Comparison of ENCODE assay signal across 9 mouse cellular contexts in genomic region chr4:133292901-133293843, GRCm38 (mm10). TPM values are rescaled to one million over a fixed set of nuclear protein-coding genes. Genes with fewer than 3 reads are reported as not detected.
DNase-seq lines count a peak whose midpoint lies in the region; ATAC-seq lines count a peak whose summit lies in the region.
"Had no signal": no experiment of that assay in that cellular context is flagged by ENCODE, and none has a peak within 500 bp of the region (broad histone marks: within the 10 kb centered on the region; RNA-seq: fewer than 3 reads in every experiment).

No protein-coding gene starts in this region.

- H3K9me3 ChIP-seq in hindbrain, embryonic 10.5 days = no peaks in the 10 kb centered on the region

- peak; percentile 18 for DNase-seq in urinary bladder, adult 2 months (ENCODE audit: low spot score)
- DNase-seq in urinary bladder, postnatal 10 days (ENCODE audit: low spot score) = no peak
- DNase-seq in hindbrain, embryonic 10.5 days (ENCODE audit: low spot score) = peak; percentile 37
- DNase-seq in neural tube, embryonic 10.5 days (ENCODE audit: extremely low spot score, low spot score) = peak; percentile 53
- DNase-seq in urinary bladder, postnatal 25 days (ENCODE audit: low spot score) = no peak
- no peak for DNase-seq in spleen, adult 18-20 months
- DNase-seq: adrenal gland, postnatal 36 days; heart, adult 18-20 months had no signal

- peak overlapping the region; percentile 32 for H3K4me3 ChIP-seq in hindbrain, embryonic 10.5 days

- WGBS in hindbrain, embryonic 10.5 days = 5% methylated on average over 24 of the region's 24 CpGs

- no peak for ATAC-seq in granulocyte monocyte progenitor cell, adult 5-6 weeks (replicated peaks; ENCODE audit: poor library complexity, severe bottlenecking)

- peaks cover 19% of the 10 kb centered on the region for H3K27me3 ChIP-seq in hindbrain, embryonic 10.5 days (ENCODE audit: insufficient read depth, poor library complexity, severe bottlenecking)

- H3K4me1 ChIP-seq in hindbrain, embryonic 10.5 days (replicated peaks) = peaks cover 50% of the 10 kb centered on the region

- peaks cover 28% of the 10 kb centered on the region for H3K36me3 ChIP-seq in hindbrain, embryonic 10.5 days

- H3K27ac ChIP-seq in hindbrain, embryonic 10.5 days = peak overlapping the region; percentile 87

RNA-seq across cellular contexts. Expression of gene Tmem222, which starts 15.6 kb away (rescaled TPM):
- 81.0 and 92.6 TPM in 2 replicates for polyA plus RNA-seq in urinary bladder, adult 2 months (2012; rRNA removed)
- 82.8 and 87.8 TPM in 2 replicates for polyA plus RNA-seq in hindbrain, embryonic 10.5 days (2016; fragmentation: Nextera tagmentation; extraction: Ambion mirVana)
- total RNA-seq in granulocyte monocyte progenitor cell, adult 5-6 weeks (2014; fragmentation: Nextera tagmentation) = 52.0 and 54.1 TPM in 2 replicates
- 16.0 and 20.0 TPM in 2 replicates for total RNA-seq in granulocyte monocyte progenitor cell, adult 5-6 weeks (2017)

RNA-seq across cellular contexts. Expression of gene Sytl1, which starts 30.3 kb away (rescaled TPM):
- polyA plus RNA-seq in urinary bladder, adult 2 months (2012; rRNA removed) = 67.1 and 79.6 TPM in 2 replicates
- polyA plus RNA-seq in hindbrain, embryonic 10.5 days (2016; fragmentation: Nextera tagmentation; extraction: Ambion mirVana) = 1.2 and 1.6 TPM in 2 replicates
- total RNA-seq in granulocyte monocyte progenitor cell, adult 5-6 weeks (2014; fragmentation: Nextera tagmentation) = 1.8 and 6.1 TPM in 2 replicates
- 2.2 and 2.6 TPM in 2 replicates for total RNA-seq in granulocyte monocyte progenitor cell, adult 5-6 weeks (2017)

RNA-seq across cellular contexts. Expression of gene Map3k6, which starts 52.6 kb away (rescaled TPM):
- polyA plus RNA-seq in urinary bladder, adult 2 months (2012; rRNA removed) = 23.8 and 24.2 TPM in 2 replicates
- polyA plus RNA-seq in hindbrain, embryonic 10.5 days (2016; fragmentation: Nextera tagmentation; extraction: Ambion mirVana) = 1.7 and 1.9 TPM in 2 replicates
- total RNA-seq in granulocyte monocyte progenitor cell, adult 5-6 weeks (2014; fragmentation: Nextera tagmentation) = 0.19 and 2.0 TPM in 2 replicates
- total RNA-seq in granulocyte monocyte progenitor cell, adult 5-6 weeks (2017) = 3.7 and 4.1 TPM in 2 replicates

Comparison
In these comparisons a context has a peak if more than half of its experiments do, and no peak if none do; other contexts are left out.
1. DNase-seq: peak in urinary bladder, adult 2 months (single experiment), hindbrain, embryonic 10.5 days (single experiment) and neural tube, embryonic 10.5 days (single experiment); none in urinary bladder, postnatal 10 days (single experiment), urinary bladder, postnatal 25 days (single experiment) and spleen, adult 18-20 months (0 of 2).
2. RNA of gene Sytl1, which starts 30.3 kb away (polyA plus RNA-seq): 67.1 to 79.6 TPM in urinary bladder, adult 2 months; 1.2 to 1.6 TPM in hindbrain, embryonic 10.5 days; every median in the first group is over 10 times any median in the second.